ENCODE assay signal across 7 mouse cellular contexts in genomic region chrX:76123355-76123754, GRCm38 (mm10).
DNase-seq lines count a peak whose midpoint lies in the region; ATAC-seq lines count a peak whose summit lies in the region.

No protein-coding gene starts in this region.

- H3K4me2 ChIP-seq in intestine, embryonic 14.5 days (ENCODE audit: low read length): no peak overlapping the region
- no peak overlapping the region for H3K4me2 ChIP-seq in intestine, embryonic 16.5 days (ENCODE audit: low read depth, low read length)

- no peaks in the 10 kb centered on the region for H3K36me3 ChIP-seq in intestine, embryonic 14.5 days (ENCODE audit: control insufficient read depth, insufficient read depth, low read length)
- H3K36me3 ChIP-seq in intestine, embryonic 16.5 days (ENCODE audit: control insufficient read depth, insufficient read depth, low read length): no peaks in the 10 kb centered on the region

- no peaks in the 10 kb centered on the region for H3K4me1 ChIP-seq in intestine, embryonic 14.5 days (replicated peaks; ENCODE audit: control insufficient read depth, insufficient read depth, low read length)
- H3K4me1 ChIP-seq in intestine, embryonic 16.5 days (ENCODE audit: control insufficient read depth, insufficient read depth, low read length): no peaks in the 10 kb centered on the region

- H3K9me3 ChIP-seq in intestine, embryonic 14.5 days (ENCODE audit: control insufficient read depth, low read length): no peaks in the 10 kb centered on the region
- no peaks in the 10 kb centered on the region for H3K9me3 ChIP-seq in intestine, embryonic 16.5 days (ENCODE audit: control insufficient read depth, low read length)

- H3K27me3 ChIP-seq in intestine, embryonic 14.5 days (replicated peaks; ENCODE audit: control insufficient read depth, insufficient read depth, low read length): no peaks in the 10 kb centered on the region
- H3K27me3 ChIP-seq in intestine, embryonic 16.5 days (replicated peaks; ENCODE audit: control insufficient read depth, insufficient read depth, low read length): no peaks in the 10 kb centered on the region

- H3K27ac ChIP-seq in intestine, embryonic 14.5 days (ENCODE audit: low read depth): no peak overlapping the region
- no peak overlapping the region for H3K27ac ChIP-seq in intestine, embryonic 16.5 days (ENCODE audit: low read length)

- DNase-seq in intestine, embryonic 14.5 days (ENCODE audit: low spot score): peak; percentile 52
- DNase-seq in Muller cell, postnatal 12 days (ENCODE audit: inconsistent ontology term): peak; percentile 66
- DNase-seq in fat pad, adult 2 months (ENCODE audit: extremely low read depth, low read depth, low spot score): peak; percentile 11
- peak; percentile 40 to 53 for DNase-seq in kidney, postnatal 25 days
- no peak for DNase-seq in thymus, adult 18-20 months

- no peak overlapping the region for H3K4me3 ChIP-seq in intestine, embryonic 14.5 days (ENCODE audit: low read depth, low read length)
- no peak overlapping the region for H3K4me3 ChIP-seq in intestine, embryonic 16.5 days (ENCODE audit: low read length)

- H3K9ac ChIP-seq in intestine, embryonic 14.5 days (ENCODE audit: low read length): no peak overlapping the region
- H3K9ac ChIP-seq in intestine, embryonic 16.5 days (ENCODE audit: low read depth, low read length): no peak overlapping the region

- ATAC-seq in intestine, embryonic 14.5 days (replicated peaks; ENCODE audit: low FRiP score, low TSS enrichment, low read depth): no peak
- no peak for ATAC-seq in intestine, embryonic 16.5 days
- no peak for ATAC-seq in monocyte, adult 5-6 weeks (replicated peaks; ENCODE audit: insufficient number of reproducible peaks, low FRiP score, low TSS enrichment, poor library complexity, severe bottlenecking)

- WGBS in intestine, embryonic 14.5 days: 40% methylated on average over 2 of the region's 2 CpGs
- WGBS in intestine, embryonic 16.5 days: 45% methylated on average over 2 of the region's 2 CpGs

Comparison
In these comparisons a context has a peak if more than half of its experiments do, and no peak if none do; other contexts are left out.
1. DNase-seq: peak in intestine, embryonic 14.5 days (single experiment), Muller cell, postnatal 12 days (single experiment), fat pad, adult 2 months (single experiment) and kidney, postnatal 25 days (2 of 2); none in thymus, adult 18-20 months (0 of 2).